Mouse (Mus musculus): Measurements from ENCODE around the gene Stmnd1. TPM values are rescaled to one million over a fixed set of nuclear protein-coding genes. Genes with fewer than 3 reads are reported as not detected.
"Not testable (repeated sequence)": the region's sequence is repeated elsewhere in the genome, so short reads cannot be mapped to it uniquely, and the experiment has no call there.

The Stmnd1 gene
- polyA plus RNA-seq, 1 experiment from 2014 or later = not detected

DNA sequence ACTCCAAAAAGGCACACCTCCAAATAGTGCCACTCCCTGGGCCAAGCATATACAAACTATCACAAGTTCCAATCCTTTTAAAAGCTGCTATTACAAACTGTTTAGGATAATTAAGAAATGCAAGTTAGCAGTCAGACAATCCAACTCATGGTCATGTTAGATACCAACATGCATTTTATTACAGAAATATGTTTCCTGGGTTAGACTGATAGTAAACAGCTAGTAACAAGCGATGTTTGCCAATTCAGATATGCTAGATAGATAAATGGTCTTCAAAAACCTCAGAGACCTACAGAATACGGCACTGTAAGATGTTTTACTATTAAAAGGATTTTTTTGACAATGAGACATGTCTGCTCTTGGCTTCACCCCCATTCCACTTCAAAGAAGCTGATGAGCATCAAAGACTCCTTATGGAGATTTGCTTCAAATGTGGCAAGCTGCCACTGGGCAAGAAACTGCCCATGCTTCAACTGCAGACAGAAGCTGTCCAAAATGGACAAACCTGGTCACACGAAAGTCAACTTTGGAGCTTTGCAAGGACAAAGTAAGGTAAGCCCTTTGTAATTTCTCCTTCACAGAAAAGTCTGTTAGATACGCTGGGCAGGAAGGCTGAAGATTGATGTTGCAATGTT is 52.9 kb downstream of the Stmnd1 start:
- no peaks in the 10 kb centered on the region for H3K27me3 ChIP-seq (ENCODE audit: insufficient read depth, low read length)
- ATAC-seq (ENCODE audit: insufficient read depth) = no peak
- H3K9me3 ChIP-seq (ENCODE audit: low read depth, low read length) = no peaks in the 10 kb centered on the region
- no peak overlapping the region for H3K4me3 ChIP-seq (ENCODE audit: low read depth, low read length)
- H3K4me1 ChIP-seq (ENCODE audit: insufficient read depth) = no peaks in the 10 kb centered on the region
- H3K4me2 ChIP-seq = no peak overlapping the region
- TF ChIP-seq CTCF (IDR thresholded peaks at IDR 0.05; ENCODE audit: low read depth) = no peak
- WGBS = 64% methylated on average over 4 of the region's 4 CpGs
- no peak overlapping the region for H3K9ac ChIP-seq
- no peaks in the 10 kb centered on the region for H3K36me3 ChIP-seq (ENCODE audit: insufficient read depth)
- no peak overlapping the region for H3K27ac ChIP-seq (ENCODE audit: low read depth)
- no peak for DNase-seq

DNA sequence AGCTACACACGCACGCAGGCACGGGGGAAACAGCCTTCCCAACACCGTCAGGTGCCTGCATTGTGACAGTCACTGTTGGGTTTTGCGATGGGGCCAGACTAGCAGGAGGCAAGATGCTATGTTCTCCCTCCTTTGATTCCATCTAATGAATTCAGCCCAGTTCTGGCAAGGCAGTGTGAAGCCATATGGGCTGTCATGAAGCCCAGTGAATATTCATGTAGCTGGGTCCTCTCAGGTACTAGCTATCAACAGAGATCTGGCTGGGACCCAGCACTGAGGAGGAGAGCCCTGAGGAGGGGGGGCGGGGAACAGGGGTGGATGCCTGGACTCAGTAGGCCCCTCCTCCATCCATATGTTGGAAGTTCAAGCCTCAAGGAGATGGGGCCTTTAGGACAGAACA is 61.5 kb downstream of the Stmnd1 start:
- Histone ChIP-seq H3K27me3 (ENCODE audit: insufficient read depth, low read length) (no peaks in the 10 kb centered on the region), H3K9ac (no peak overlapping the region), H3K9me3 (ENCODE audit: low read depth, low read length) (peaks cover 6% of the 10 kb centered on the region; the same call in 1 of the 2 replicates), H3K4me2 (no peak overlapping the region), H3K4me3 (ENCODE audit: low read depth, low read length) (no peak overlapping the region), H3K4me1 (ENCODE audit: insufficient read depth) (no peaks in the 10 kb centered on the region), H3K36me3 (ENCODE audit: insufficient read depth) (no peaks in the 10 kb centered on the region), H3K27ac (ENCODE audit: low read depth) (no peak overlapping the region)
- TF ChIP-seq CTCF (IDR thresholded peaks at IDR 0.05; ENCODE audit: low read depth) = no peak
- ATAC-seq (ENCODE audit: insufficient read depth) (no peak), DNase-seq (no peak)
- 65% methylated on average over 6 of the region's 6 CpGs for WGBS

- not testable (repeated sequence) for H3K4me3 ChIP-seq (ENCODE audit: low read depth, low read length); H3K27ac ChIP-seq (ENCODE audit: low read depth); H3K36me3 ChIP-seq (ENCODE audit: insufficient read depth); H3K9me3 ChIP-seq (ENCODE audit: low read depth, low read length); H3K4me2 ChIP-seq; H3K9ac ChIP-seq; H3K4me1 ChIP-seq (ENCODE audit: insufficient read depth); DNase-seq; H3K27me3 ChIP-seq (ENCODE audit: insufficient read depth, low read length); ATAC-seq (ENCODE audit: insufficient read depth)
- WGBS = 76% methylated on average over 1 of the region's 1 CpGs
These were observed 62.8 kb downstream of the Stmnd1 start for GRCm38 (mm10) chr13:46336281-46336680.

- DNase-seq (no peak), ATAC-seq (ENCODE audit: insufficient read depth) (no peak)
- Histone ChIP-seq H3K36me3 (ENCODE audit: insufficient read depth) (no peaks in the 10 kb centered on the region), H3K4me1 (ENCODE audit: insufficient read depth) (no peaks in the 10 kb centered on the region), H3K9me3 (ENCODE audit: low read depth, low read length) (no peaks in the 10 kb centered on the region), H3K27ac (ENCODE audit: low read depth) (no peak overlapping the region), H3K27me3 (ENCODE audit: insufficient read depth, low read length) (no peaks in the 10 kb centered on the region), H3K9ac (no peak overlapping the region), H3K4me3 (ENCODE audit: low read depth, low read length) (no peak overlapping the region), H3K4me2 (no peak overlapping the region)
- WGBS = 56% methylated on average over 2 of the region's 2 CpGs
- TF ChIP-seq CTCF (IDR thresholded peaks at IDR 0.05; ENCODE audit: low read depth) = no peak
These were observed 64.3 kb downstream of the Stmnd1 start for GRCm38 (mm10) chr13:46337791-46338190.

- no peak overlapping the region for H3K9ac ChIP-seq
- no peaks in the 10 kb centered on the region for H3K9me3 ChIP-seq (ENCODE audit: low read depth, low read length)
- no peak overlapping the region for H3K4me2 ChIP-seq
- no peaks in the 10 kb centered on the region for H3K36me3 ChIP-seq (ENCODE audit: insufficient read depth)
- H3K27me3 ChIP-seq (ENCODE audit: insufficient read depth, low read length) = no peaks in the 10 kb centered on the region
- H3K4me1 ChIP-seq (ENCODE audit: insufficient read depth) = no peaks in the 10 kb centered on the region
- no peak for TF ChIP-seq CTCF (IDR thresholded peaks at IDR 0.05; ENCODE audit: low read depth)
- no peak overlapping the region for H3K4me3 ChIP-seq (ENCODE audit: low read depth, low read length)
- WGBS = 40% methylated on average over 4 of the region's 4 CpGs
- ATAC-seq (ENCODE audit: insufficient read depth) (no peak), DNase-seq (no peak)
- H3K27ac ChIP-seq (ENCODE audit: low read depth) = no peak overlapping the region
These were observed 66.4 kb downstream of the Stmnd1 start for GRCm38 (mm10) chr13:46339954-46340353.

- Histone ChIP-seq H3K36me3 (ENCODE audit: insufficient read depth) (no peaks in the 10 kb centered on the region), H3K4me1 (ENCODE audit: insufficient read depth) (no peaks in the 10 kb centered on the region), H3K4me2 (no peak overlapping the region), H3K27me3 (ENCODE audit: insufficient read depth, low read length) (no peaks in the 10 kb centered on the region), H3K9ac (no peak overlapping the region), H3K27ac (ENCODE audit: low read depth) (no peak overlapping the region), H3K9me3 (ENCODE audit: low read depth, low read length) (no peaks in the 10 kb centered on the region), H3K4me3 (ENCODE audit: low read depth, low read length) (no peak overlapping the region)
- ATAC-seq (ENCODE audit: insufficient read depth) = no peak
- WGBS = 88% methylated on average over 8 of the region's 8 CpGs
- DNase-seq = no peak
- TF ChIP-seq CTCF (IDR thresholded peaks at IDR 0.05; ENCODE audit: low read depth) = no peak
These were observed 67.1 kb downstream of the Stmnd1 start for GRCm38 (mm10) chr13:46340583-46340982.

DNA sequence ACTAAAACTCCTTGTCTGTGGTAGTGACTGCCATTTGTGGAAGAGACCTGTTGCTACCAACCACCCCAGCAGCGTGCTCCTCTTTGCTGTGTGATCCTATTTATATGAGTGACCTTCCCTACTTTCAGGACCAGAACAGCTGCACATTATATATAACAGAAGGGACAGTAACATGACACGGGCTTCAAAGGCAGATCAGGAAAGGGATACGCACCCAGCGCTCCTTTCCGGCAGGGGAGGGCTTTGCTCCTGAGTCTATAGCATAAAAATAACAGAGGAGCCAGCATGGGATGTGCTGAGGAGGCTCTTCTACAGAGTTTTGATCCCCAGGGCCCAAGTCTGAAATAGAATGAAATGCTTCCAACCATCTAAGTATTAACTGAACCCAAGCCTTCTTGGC is 67.9 kb downstream of the Stmnd1 start:
- DNase-seq (no peak), ATAC-seq (ENCODE audit: insufficient read depth) (no peak)
- no peak overlapping the region for H3K4me2 ChIP-seq
- TF ChIP-seq CTCF (IDR thresholded peaks at IDR 0.05; ENCODE audit: low read depth) = no peak
- no peak overlapping the region for H3K9ac ChIP-seq
- 64% methylated on average over 5 of the region's 5 CpGs for WGBS
- no peaks in the 10 kb centered on the region for H3K27me3 ChIP-seq (ENCODE audit: insufficient read depth, low read length)
- H3K4me1 ChIP-seq (ENCODE audit: insufficient read depth) = no peaks in the 10 kb centered on the region
- H3K4me3 ChIP-seq (ENCODE audit: low read depth, low read length) = no peak overlapping the region
- no peak overlapping the region for H3K27ac ChIP-seq (ENCODE audit: low read depth)
- no peaks in the 10 kb centered on the region for H3K9me3 ChIP-seq (ENCODE audit: low read depth, low read length)
- no peaks in the 10 kb centered on the region for H3K36me3 ChIP-seq (ENCODE audit: insufficient read depth)

DNA sequence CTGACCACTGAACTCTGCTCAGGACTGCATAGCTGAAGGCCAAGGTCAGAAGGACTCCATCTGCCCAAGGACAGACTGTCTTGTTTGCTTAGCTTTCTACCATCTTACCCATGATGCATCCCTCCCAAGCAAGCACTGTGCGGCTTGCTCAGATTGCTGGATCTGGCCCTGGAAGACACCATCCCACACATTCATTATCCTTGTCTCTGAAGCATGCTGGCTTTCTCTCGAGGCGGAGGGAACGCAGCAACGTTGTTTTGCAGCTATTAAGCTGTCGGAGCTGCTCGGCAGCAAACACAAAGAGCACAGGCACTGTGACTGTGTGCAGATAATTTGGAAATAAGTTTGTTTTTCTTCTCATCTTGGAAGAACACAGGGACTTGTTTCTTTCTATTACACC is 69.7 kb downstream of the Stmnd1 start:
- DNase-seq (no peak), ATAC-seq (ENCODE audit: insufficient read depth) (no peak)
- WGBS = 76% methylated on average over 7 of the region's 7 CpGs

More for the DNA sequence above, 69.7 kb downstream of the Stmnd1 start:
- no peak overlapping the region for H3K4me3 ChIP-seq (ENCODE audit: low read depth, low read length)
- H3K27me3 ChIP-seq (ENCODE audit: insufficient read depth, low read length) = no peaks in the 10 kb centered on the region
- H3K9me3 ChIP-seq (ENCODE audit: low read depth, low read length) = no peaks in the 10 kb centered on the region
- H3K4me1 ChIP-seq (ENCODE audit: insufficient read depth) = no peaks in the 10 kb centered on the region
- no peak overlapping the region for H3K27ac ChIP-seq (ENCODE audit: low read depth)
- no peak overlapping the region for H3K4me2 ChIP-seq
- TF ChIP-seq CTCF (IDR thresholded peaks at IDR 0.05; ENCODE audit: low read depth) = no peak
- H3K36me3 ChIP-seq (ENCODE audit: insufficient read depth) = no peaks in the 10 kb centered on the region
- no peak overlapping the region for H3K9ac ChIP-seq
